Mouse (Mus musculus) testis, postnatal 10 days (tissue): ENCODE measurements around the gene Ppfia2.

ENCODE experiments used
- DNase-seq: peaks from one replicate; pipeline ENCODE4 v3.0.0; 2021; ENCODE audit warnings: low spot score

The Ppfia2 gene

GRCm38 (mm10) chr10:106670170-106670569 lies 200.0 kb downstream of the Ppfia2 start:
- DNase-seq: no peak

- no peak for DNase-seq
Measured at GRCm38 (mm10) chr10:106681395-106681794, 211.3 kb downstream of the Ppfia2 start.

- DNase-seq: no peak
Measured at GRCm38 (mm10) chr10:106685519-106685918, 215.4 kb downstream of the Ppfia2 start.

GRCm38 (mm10) chr10:106719936-106720335 lies 249.8 kb downstream of the Ppfia2 start:
- DNase-seq: no peak

GRCm38 (mm10) chr10:106732265-106732664 lies 262.1 kb downstream of the Ppfia2 start:
- DNase-seq: no peak

- DNase-seq: no peak
Measured at GRCm38 (mm10) chr10:106736230-106737063, 266.3 kb downstream of the Ppfia2 start.

- no peak for DNase-seq
Measured at GRCm38 (mm10) chr10:106738190-106738589, 268.1 kb downstream of the Ppfia2 start.

- DNase-seq: no peak
Measured at GRCm38 (mm10) chr10:106744966-106745365, 274.8 kb downstream of the Ppfia2 start.

- DNase-seq: no peak
Measured at GRCm38 (mm10) chr10:106761061-106761460, 290.9 kb downstream of the Ppfia2 start.

- DNase-seq: no peak
Measured at GRCm38 (mm10) chr10:106763785-106764184, 293.6 kb downstream of the Ppfia2 start.

GRCm38 (mm10) chr10:106775571-106775970 lies 305.4 kb downstream of the Ppfia2 start:
- no peak for DNase-seq

- DNase-seq: no peak
Measured at GRCm38 (mm10) chr10:106815447-106815846, 345.3 kb downstream of the Ppfia2 start.

GRCm38 (mm10) chr10:106818381-106818780 lies 348.2 kb downstream of the Ppfia2 start:
- no peak for DNase-seq

GRCm38 (mm10) chr10:106824215-106824614 lies 354.1 kb downstream of the Ppfia2 start:
- DNase-seq: no peak

- DNase-seq: no peak
Measured at GRCm38 (mm10) chr10:106838476-106838875, 368.3 kb downstream of the Ppfia2 start.

- DNase-seq: no peak
Measured at GRCm38 (mm10) chr10:106858106-106858505, 388.0 kb downstream of the Ppfia2 start.

GRCm38 (mm10) chr10:106870233-106870632 lies 400.1 kb downstream of the Ppfia2 start:
- no peak for DNase-seq

GRCm38 (mm10) chr10:106871847-106872246 lies 401.7 kb downstream of the Ppfia2 start:
- no peak for DNase-seq

- no peak for DNase-seq
Measured at GRCm38 (mm10) chr10:106872714-106873113, 402.6 kb downstream of the Ppfia2 start.

GRCm38 (mm10) chr10:106881330-106881729 lies 411.2 kb downstream of the Ppfia2 start:
- DNase-seq: no peak

- no peak for DNase-seq
Measured at GRCm38 (mm10) chr10:106896351-106896750, 426.2 kb downstream of the Ppfia2 start.

GRCm38 (mm10) chr10:106910108-106910507 lies 440.0 kb downstream of the Ppfia2 start:
- no peak for DNase-seq

GRCm38 (mm10) chr10:106913032-106913431 lies 442.9 kb downstream of the Ppfia2 start:
- no peak for DNase-seq

- DNase-seq: no peak
Measured at GRCm38 (mm10) chr10:106914275-106914674, 444.1 kb downstream of the Ppfia2 start.
